Mouse (Mus musculus) intestine, embryonic 14.5 days (tissue): ENCODE results near the gene Fam83e. TPM values are rescaled to one million over a fixed set of nuclear protein-coding genes. Genes with fewer than 3 reads are reported as not detected.
A peak's percentile ranks its signal among the peaks of the same experiment; 100 is the strongest.

Experiments
- ATAC-seq: fragments of 200-750 bp; cut with Nextera tagmentation; replicated peaks from 2 replicates; pipeline ENCODE4 v1.8.0; 2017; ENCODE audit warnings: low read depth, moderate number of reproducible peaks, moderate TSS enrichment, moderate library complexity; ENCODE audit not compliant: low FRiP score, low TSS enrichment
- DNase-seq: peaks from one replicate; pipeline ENCODE4 v3.0.0-alpha.2; 2018; ENCODE audit warnings: low spot score
- H3K27ac ChIP-seq: fragments of 300-500 bp; sonication (generic); 2 replicates; pipeline ENCODE4 v1.5.1; 2014; ENCODE audit warnings: low read depth, mild to moderate bottlenecking, control low read depth
- H3K27me3 ChIP-seq: fragments of 300-500 bp; sonication (generic); replicated peaks from 2 replicates; pipeline ENCODE4 v1.6.1; 2014; ENCODE audit warnings: low read length, control low read depth; ENCODE audit not compliant: control insufficient read depth, insufficient read depth
- H3K36me3 ChIP-seq: fragments of 300-500 bp; sonication (generic); 2 replicates; pipeline ENCODE4 v1.6.1; 2014; ENCODE audit warnings: low read length, control low read depth; ENCODE audit not compliant: control insufficient read depth, insufficient read depth
- H3K4me1 ChIP-seq: fragments of 300-500 bp; sonication (generic); replicated peaks from 2 replicates; pipeline ENCODE4 v1.6.1; 2014; ENCODE audit warnings: low read length, control low read depth, mixed read lengths; ENCODE audit not compliant: control insufficient read depth, insufficient read depth
- H3K4me2 ChIP-seq: fragments of 300-500 bp; sonication (generic); 2 replicates; pipeline ENCODE4 v1.6.1; 2014; ENCODE audit warnings: low read length
- H3K4me3 ChIP-seq: fragments of 300-500 bp; sonication (generic); 2 replicates; pipeline ENCODE4 v1.5.1; 2014; ENCODE audit warnings: low read depth, low read length, control low read depth, mixed read lengths
- H3K9ac ChIP-seq: fragments of 300-500 bp; sonication (generic); 2 replicates; pipeline ENCODE4 v1.6.1; 2014; ENCODE audit warnings: mild to moderate bottlenecking, low read length
- H3K9me3 ChIP-seq: fragments of 300-500 bp; sonication (generic); 2 replicates; pipeline ENCODE4 v1.6.1; 2016; ENCODE audit warnings: low read length, control low read depth; ENCODE audit not compliant: control insufficient read depth
- WGBS: fragments of 180-500 bp; shearing (Covaris S2); extraction: QIAGEN DNeasy Blood & Tissue Kit; methylation state at CpG from one replicate; pipeline ENCODE4 v1.1.7; 2014; 5-methylcytosine and 5-hydroxymethylcytosine counted together
- polyA plus RNA-seq: library from polyadenylated mRNA; unstranded; fragments of >200 nt; fragmentation: Nextera tagmentation; extraction: Ambion mirVana; gene quantifications from 2 replicates; pipeline ENCODE4 v1.2.1, GENCODE M21; 2014

Gene Fam83e
- polyA plus RNA-seq, 1 experiment from 2014 or later: 5.8 TPM

DNA sequence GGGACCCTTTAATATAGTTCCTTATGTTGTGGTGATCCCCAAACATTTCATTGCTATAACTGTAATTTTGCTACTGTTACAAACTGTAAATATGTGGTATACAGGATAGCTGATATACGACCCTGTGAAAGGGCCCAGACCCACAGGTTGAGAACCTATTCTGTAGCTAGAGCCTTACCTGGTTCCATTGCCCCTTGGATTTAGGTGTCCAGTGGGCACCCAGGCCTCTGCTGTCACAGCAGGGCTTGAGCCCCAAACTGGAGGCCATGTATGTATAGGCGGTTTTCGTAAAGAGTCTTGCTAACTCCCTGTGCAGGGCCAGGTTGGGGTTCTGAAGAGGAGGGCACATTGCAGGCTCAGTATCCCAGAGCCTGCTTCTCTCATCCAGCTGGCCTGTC is 4.6 kb upstream of the Fam83e start:
- Histone ChIP-seq H3K27me3 (no peaks in the 10 kb centered on the region), H3K36me3 (peaks cover 48% of the 10 kb centered on the region), H3K9ac (no peak overlapping the region), H3K27ac (no peak overlapping the region), H3K4me2 (peak overlapping the region; percentile 82), H3K4me1 (peaks cover 34% of the 10 kb centered on the region), H3K4me3 (peak overlapping the region; percentile 100), H3K9me3 (no peaks in the 10 kb centered on the region)
- DNase-seq (no peak), ATAC-seq (no peak)
- 90% methylated on average over 3 of the region's 3 CpGs for WGBS

- no peaks in the 10 kb centered on the region for H3K27me3 ChIP-seq
- H3K9me3 ChIP-seq: no peaks in the 10 kb centered on the region
- 12% methylated on average over 31 of the region's 31 CpGs for WGBS
- peak overlapping the region; percentile 82 for H3K4me2 ChIP-seq
- ATAC-seq (peak; percentile 11; the same call in 1 of the 2 replicates), DNase-seq (no peak)
- H3K4me1 ChIP-seq: peaks cover 34% of the 10 kb centered on the region
- H3K36me3 ChIP-seq: peaks cover 48% of the 10 kb centered on the region
- peak overlapping the region; percentile 84 for H3K27ac ChIP-seq
- peak overlapping the region; percentile 89 for H3K9ac ChIP-seq
- H3K4me3 ChIP-seq: peak overlapping the region; percentile 100
Measured at GRCm38 (mm10) chr7:45716952-45717917, 3.8 kb upstream of the Fam83e start.

GRCm38 (mm10) chr7:45717918-45718297 is 3.1 kb upstream of the Fam83e start, which contains the start of gene Sphk2:
Gene Sphk2, minus strand, starts transcription at chr7:45718002.
- H3K4me2 ChIP-seq: peak within 1 kb of the TSS; percentile 89
- H3K27ac ChIP-seq: peak within 1 kb of the TSS; percentile 95
- peak; percentile 65 for ATAC-seq
- H3K9me3 ChIP-seq: no peaks in the 10 kb centered on the region
- H3K4me1 ChIP-seq: peaks cover 34% of the 10 kb centered on the region
- H3K36me3 ChIP-seq: peaks cover 48% of the 10 kb centered on the region
- H3K4me3 ChIP-seq: peak within 1 kb of the TSS; percentile 100
- under 1% methylated on average over 41 of the region's 41 CpGs for WGBS
- H3K27me3 ChIP-seq: no peaks in the 10 kb centered on the region
- peak; percentile 100 for DNase-seq
- peak within 1 kb of the TSS; percentile 100 for H3K9ac ChIP-seq

GRCm38 (mm10) chr7:45718331-45718730 is 2.7 kb upstream of the Fam83e start:
- no peak for ATAC-seq
- no peaks in the 10 kb centered on the region for H3K9me3 ChIP-seq
- no peaks in the 10 kb centered on the region for H3K27me3 ChIP-seq
- under 1% methylated on average over 20 of the region's 20 CpGs for WGBS
- H3K4me1 ChIP-seq: peaks cover 34% of the 10 kb centered on the region
- peak overlapping the region; percentile 89 for H3K4me2 ChIP-seq
- peak overlapping the region; percentile 95 for H3K27ac ChIP-seq
- no peak for DNase-seq
- peak overlapping the region; percentile 100 for H3K4me3 ChIP-seq
- peaks cover 48% of the 10 kb centered on the region for H3K36me3 ChIP-seq
- H3K9ac ChIP-seq: peak overlapping the region; percentile 100

DNA sequence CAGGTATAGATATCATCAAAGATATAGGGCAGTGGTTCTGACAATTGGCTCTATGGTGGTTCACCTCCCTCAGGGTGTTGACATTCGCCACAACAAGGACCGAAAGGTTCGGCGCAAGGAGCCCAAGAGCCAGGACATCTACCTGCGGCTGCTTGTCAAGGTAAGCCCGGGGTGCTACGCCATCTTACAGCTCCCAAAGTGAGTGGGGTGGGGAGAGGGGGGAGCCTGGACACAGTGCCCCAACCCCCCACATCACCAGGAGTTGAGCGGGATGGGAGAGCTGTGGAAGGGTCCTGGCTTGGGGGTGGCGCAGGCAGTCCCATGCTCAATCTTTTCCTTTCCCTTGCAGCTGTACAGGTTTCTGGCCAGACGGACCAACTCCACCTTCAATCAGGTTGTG is 1.8 kb upstream of the Fam83e start:
- H3K4me1 ChIP-seq: peaks cover 31% of the 10 kb centered on the region
- WGBS: 73% methylated on average over 10 of the region's 10 CpGs
- H3K27me3 ChIP-seq: no peaks in the 10 kb centered on the region
- H3K4me3 ChIP-seq: peak overlapping the region; percentile 100
- H3K9ac ChIP-seq: peak overlapping the region; percentile 100
- ATAC-seq: no peak
- H3K36me3 ChIP-seq: peaks cover 54% of the 10 kb centered on the region
- DNase-seq: no peak
- peak overlapping the region; percentile 89 for H3K4me2 ChIP-seq
- H3K9me3 ChIP-seq: no peaks in the 10 kb centered on the region
- 0 out of 2 replicates have a peak overlapping the region, but pooled peaks have one; percentile 95 for H3K27ac ChIP-seq

GRCm38 (mm10) chr7:45719738-45720412 is 1.1 kb upstream of the Fam83e start:
- H3K4me3 ChIP-seq: 0 out of 2 replicates have a peak overlapping the region, but pooled peaks have one; percentile 100
- ATAC-seq: no peak
- no peaks in the 10 kb centered on the region for H3K9me3 ChIP-seq
- H3K27me3 ChIP-seq: no peaks in the 10 kb centered on the region
- peak overlapping the region; percentile 100; the same call in 1 of the 2 replicates for H3K9ac ChIP-seq
- no peak overlapping the region for H3K27ac ChIP-seq
- WGBS: 93% methylated on average over 15 of the region's 16 CpGs
- DNase-seq: no peak
- H3K4me1 ChIP-seq: peaks cover 25% of the 10 kb centered on the region
- H3K4me2 ChIP-seq: peak overlapping the region; percentile 89
- peaks cover 61% of the 10 kb centered on the region for H3K36me3 ChIP-seq

DNA sequence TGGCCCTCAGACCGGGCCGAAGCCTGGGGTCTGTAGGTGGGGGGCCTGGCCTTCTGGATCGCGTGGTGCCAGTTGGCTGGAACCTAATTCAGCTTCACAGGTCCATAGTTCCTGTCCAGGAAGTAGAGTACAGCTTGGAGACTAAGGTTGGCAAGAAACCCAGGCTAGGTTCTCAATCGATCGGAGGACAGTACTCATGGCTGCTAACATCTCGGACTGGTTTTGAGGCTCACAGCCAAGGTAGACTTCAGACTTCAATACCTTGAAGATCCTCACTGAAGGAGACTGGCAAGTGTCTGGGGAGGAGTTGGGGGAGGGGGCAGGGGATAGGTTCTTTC is 191 bp downstream of the Fam83e start:
- peak overlapping the region; percentile 36; the same call in 1 of the 2 replicates for H3K27ac ChIP-seq
- peaks cover 72% of the 10 kb centered on the region for H3K36me3 ChIP-seq
- peak overlapping the region; percentile 18; the same call in 1 of the 2 replicates for H3K4me2 ChIP-seq
- 72% methylated on average over 7 of the region's 7 CpGs for WGBS
- no peaks in the 10 kb centered on the region for H3K27me3 ChIP-seq
- ATAC-seq: no peak
- H3K4me3 ChIP-seq: no peak overlapping the region
- H3K9ac ChIP-seq: no peak overlapping the region
- peaks cover 17% of the 10 kb centered on the region for H3K4me1 ChIP-seq
- no peaks in the 10 kb centered on the region for H3K9me3 ChIP-seq
- no peak for DNase-seq

GRCm38 (mm10) chr7:45721642-45722347 is 783 bp downstream of the Fam83e start:
- peaks cover 72% of the 10 kb centered on the region for H3K36me3 ChIP-seq
- 68% methylated on average over 13 of the region's 13 CpGs for WGBS
- no peak overlapping the region for H3K27ac ChIP-seq
- no peaks in the 10 kb centered on the region for H3K27me3 ChIP-seq
- peak overlapping the region; percentile 18; the same call in 1 of the 2 replicates for H3K4me2 ChIP-seq
- H3K4me1 ChIP-seq: peaks cover 11% of the 10 kb centered on the region
- DNase-seq (no peak), ATAC-seq (no peak)
- no peaks in the 10 kb centered on the region for H3K9me3 ChIP-seq
- no peak overlapping the region for H3K9ac ChIP-seq
- no peak overlapping the region for H3K4me3 ChIP-seq
